Mouse (Mus musculus) gastrocnemius, postnatal 25 days (tissue): ENCODE data around the gene Taf4. TPM values are rescaled to one million over a fixed set of nuclear protein-coding genes. Genes with fewer than 3 reads are reported as not detected.

Experiments used
- DNase-seq: peaks from one replicate; pipeline ENCODE4 v3.0.0; 2022
- total RNA-seq, 2 experiments: library from RNA; stranded (reverse); gene quantifications; 1 replicate in 1 of 2; 2 replicates in 1 of 2; pipeline ENCODE4 v1.2.3; 2021

The Taf4 gene
- total RNA-seq, 2 experiments from 2014 or later, result 7.2 to 9.9 TPM

DNA sequence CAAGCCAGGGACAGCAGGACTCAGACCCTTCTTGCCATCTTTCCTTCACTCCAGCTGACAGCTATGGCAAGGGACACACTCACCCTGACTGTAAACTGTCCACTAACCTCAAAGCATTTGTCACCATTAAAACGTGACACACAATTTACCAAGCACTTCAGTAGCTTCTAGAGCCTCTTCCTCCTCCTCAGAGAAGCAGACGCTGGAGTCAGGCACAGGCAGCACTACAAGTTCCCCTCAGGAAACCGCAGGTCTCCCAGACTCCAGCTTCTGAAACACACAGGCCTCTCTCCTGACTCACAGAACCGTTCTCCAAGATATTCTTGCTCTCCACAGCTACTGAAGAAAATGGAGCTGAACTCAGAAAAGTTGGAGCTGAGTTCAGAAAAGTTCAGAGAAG, 39.4 kb downstream of the Taf4 start:
- DNase-seq, result no peak

DNA sequence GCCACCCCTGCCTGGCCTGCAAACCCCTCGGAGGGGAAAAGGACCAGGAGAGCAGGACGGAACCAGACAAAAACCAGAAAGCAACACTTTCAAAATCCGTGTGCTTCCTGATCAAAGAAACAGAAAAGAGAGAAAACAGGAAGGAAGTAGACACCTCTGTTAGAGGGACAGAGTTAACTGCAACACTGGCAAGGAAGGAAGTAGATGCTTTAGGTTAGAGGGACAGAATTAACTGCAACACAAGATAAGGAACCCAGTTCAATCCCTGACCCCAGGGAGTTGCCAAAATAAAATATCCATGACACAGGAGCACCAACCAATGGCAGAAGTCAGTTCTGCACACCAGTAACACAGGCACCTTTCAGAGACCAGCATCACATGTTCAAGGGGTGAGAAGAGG, 42.3 kb downstream of the Taf4 start:
- DNase-seq, result no peak

DNA sequence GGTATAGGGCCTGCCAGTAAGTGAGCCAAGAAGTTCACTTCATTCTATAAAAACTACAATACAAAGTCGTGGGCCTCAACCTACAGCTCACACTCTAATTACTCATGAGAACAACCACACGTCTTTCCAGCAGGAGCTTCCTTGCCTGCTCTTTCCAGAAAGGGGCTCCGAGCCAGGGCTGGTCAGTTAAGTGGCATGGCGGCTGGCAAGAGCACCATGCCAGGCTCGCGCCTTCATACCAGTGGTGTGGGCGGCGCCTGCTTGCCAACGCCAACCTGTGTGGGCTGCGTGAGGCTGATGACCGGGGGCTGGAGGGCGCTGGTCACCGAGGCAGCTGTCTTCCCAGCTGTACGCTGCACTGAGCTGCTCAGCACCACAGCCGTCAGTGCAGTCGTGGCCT, 44.7 kb downstream of the Taf4 start:
- DNase-seq, result no peak

DNA sequence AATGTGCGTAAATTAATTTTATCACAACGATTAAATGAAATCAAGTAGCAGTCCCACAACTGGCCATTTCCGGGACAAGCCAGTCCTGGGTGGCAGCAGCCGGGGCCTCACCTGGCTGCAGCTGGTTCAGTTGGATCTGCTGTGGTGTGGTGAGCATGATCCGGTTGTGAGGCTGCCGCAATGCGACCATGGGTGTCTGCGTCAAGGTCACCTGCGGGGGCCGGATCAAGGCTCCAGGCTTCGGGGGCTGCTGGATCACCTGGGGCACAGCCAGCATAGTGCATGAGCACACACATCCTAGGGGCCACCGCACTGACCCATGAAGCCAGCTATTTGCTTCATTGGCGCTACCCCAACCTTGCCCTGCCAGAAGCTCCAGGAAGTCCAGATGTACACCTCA, 47.3 kb downstream of the Taf4 start:
- no peak for DNase-seq

DNA sequence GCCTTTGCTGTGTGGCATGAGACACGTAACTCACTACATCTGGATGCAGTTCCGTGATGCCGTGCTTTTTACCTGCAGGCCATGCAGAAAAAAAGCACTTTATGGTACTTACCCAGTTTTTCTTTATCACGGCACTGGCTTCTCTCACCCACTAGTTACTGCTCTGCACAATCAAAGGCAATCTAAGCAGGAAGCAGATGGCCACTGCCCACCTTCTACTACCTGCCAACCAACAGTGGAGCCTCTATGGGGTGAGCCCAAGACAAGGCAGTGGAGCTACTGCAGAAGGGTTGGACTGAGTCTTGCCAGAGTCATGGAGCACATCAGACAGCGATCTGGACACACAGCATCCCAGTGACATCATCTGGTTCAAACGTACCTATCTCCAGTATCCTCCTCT, 52.4 kb downstream of the Taf4 start:
- DNase-seq, result no peak

DNA sequence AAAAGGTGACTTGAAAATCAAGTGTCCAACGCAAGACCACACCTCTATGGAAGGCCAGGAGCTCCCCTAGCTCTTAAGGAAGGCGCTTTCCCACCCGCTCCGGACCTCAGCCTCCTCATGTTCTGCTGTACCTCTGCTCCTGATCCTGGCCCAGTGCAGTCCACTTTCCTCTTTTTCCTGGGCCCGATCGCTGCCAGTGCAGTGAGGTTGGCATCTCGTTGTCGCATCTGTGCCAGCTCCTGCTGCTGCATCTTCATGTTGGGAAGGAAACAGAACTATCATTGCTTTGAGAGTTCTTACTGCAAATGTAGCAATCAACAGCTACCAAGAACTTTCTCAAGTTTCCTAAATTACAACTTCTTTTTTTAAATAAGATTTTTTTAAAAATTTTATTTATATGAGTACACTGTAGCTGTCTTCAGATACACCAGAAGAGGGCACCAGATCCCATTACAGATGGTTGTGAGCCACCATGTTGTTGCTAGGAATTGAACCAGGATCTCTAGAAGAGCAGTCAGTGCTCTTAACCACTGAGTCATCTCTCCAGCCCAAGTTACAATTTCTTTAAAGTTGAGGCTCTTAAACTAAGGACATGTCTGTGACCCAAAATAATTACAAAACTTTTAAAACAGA, 55.3 kb downstream of the Taf4 start:
- no peak for DNase-seq

DNA sequence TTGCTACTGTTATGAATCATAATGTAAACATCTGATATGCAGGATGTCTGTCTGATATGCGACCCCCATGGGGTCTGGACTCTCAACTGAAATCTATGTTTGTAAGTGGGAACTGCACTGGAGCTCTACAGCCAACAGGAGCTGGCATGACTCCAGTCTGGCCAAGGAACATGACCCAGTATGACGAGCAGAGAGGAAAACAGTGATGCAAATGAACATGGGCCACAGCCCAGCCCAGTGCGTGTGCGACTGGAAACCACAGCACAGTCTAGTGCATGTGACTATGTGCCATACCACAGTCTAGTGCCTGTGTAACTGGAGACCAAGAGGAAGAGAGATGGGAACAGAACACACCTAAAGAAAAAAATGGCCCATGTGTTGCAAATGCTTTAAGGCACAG, 56.4 kb downstream of the Taf4 start:
- no peak for DNase-seq

DNA sequence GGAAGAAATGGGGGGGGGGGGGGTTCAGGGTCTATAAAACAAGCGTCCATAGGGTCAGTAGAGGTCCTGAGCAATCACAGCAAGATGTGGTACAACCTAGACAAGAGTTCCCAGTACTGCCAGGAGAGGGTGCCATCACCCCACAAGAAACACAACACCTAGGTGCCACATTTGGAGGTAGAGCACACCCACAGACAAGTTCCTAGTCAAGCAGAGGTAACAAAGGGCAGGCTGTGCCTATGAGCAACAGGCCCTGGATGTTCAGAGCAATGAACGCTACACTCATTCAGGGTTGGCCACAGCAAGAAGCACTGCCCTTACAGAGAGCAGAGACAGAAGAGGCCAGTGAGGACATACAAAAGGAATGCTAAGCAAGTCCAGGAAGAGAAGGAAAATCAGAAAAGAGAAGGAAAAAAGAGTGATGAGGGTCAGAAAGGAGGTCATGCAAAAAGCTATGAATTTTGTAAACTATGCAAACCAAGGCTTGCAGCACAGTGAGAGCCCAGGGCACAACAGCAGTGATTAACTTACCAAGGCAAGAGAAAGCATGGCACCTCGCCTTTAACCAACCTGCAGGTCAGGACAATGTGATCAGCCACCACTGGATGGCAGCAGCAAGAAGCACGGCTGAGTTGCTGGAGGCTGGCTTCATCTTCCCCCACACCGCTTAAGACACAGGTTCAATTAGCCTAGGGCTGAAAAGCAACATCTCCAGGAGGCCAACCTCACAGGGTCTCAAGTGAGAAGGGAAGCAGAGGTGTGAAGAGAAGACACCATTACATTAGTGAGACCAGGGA, 59.4 kb downstream of the Taf4 start:
- DNase-seq, result peak; percentile 46

DNA sequence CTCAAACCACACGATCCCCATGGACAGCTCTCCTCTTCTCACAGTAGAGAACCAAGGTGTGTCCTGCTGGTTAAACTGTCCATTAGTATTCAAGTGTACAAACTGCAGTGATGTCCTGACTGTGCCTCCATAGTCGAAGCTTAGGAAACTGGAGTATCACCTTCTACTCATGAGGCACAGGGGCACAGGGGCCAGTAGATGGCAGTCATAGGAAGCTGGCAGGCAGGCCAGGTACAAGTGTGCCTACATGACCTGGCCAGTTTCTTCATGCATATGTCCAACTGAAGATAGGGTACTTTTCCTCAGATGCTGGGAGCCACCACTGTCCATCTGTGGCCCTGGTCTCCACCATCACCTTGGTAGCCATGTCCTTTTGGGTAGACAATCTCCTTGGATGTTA, 62.2 kb downstream of the Taf4 start:
- DNase-seq, result no peak

DNA sequence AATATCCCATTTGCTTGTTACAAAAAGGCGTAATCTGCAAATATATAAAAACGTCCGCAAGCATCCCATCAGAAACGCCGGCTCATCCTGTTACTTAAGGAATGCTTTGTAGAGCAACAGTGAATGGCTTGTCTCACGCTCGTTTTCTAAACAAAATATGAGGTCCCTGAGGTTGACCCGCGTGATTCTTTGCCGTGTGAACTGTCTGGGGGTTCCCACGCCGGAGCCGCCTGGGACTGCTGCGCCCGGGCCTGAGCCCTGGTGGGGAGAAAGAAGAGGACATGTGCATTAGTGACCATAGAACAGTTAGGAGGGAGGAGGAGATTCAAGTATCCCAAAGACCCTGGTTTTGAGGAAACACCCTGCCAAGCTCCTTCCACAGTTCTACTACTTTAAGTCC, 63.1 kb downstream of the Taf4 start:
- no peak for DNase-seq

DNA sequence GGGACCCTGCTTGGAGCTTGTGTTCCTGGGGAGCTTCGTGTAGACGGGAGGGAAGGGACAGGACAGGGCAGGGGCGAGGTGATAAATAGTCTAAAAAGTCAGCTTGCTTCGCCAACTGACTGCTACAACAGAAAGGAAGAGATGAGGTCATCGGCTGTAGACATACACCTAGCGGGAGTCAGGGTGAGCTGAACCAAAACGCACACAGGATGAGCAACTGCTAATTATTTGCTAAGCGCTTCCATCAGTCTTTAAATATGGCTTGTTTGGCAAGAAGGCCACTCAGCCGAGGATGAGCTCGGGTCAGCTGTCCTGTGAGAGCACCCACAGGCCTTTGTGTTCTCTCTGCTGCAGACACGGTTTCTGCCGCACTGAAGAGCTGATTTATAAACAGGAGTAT, 63.5 kb downstream of the Taf4 start:
- DNase-seq, result no peak

DNA sequence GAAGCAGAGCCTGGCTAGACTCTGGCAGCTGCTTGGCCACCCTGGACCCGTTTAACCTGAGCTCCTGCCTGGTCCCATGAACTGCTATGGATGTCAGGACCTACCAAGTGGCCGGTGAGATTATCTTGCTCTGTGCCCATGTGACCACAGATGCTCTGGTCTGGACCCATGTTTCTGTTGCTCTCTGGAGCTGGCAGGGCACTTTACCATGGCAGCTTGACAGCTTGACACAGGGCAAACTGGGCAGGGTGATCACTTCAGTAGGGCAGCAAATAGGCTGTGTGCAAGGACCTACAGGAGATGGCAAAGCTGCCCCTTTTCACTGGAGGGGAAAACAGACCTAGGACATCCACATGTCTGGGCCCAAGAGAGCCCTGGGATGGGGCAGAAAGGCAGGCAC, 79.5 kb downstream of the Taf4 start:
- DNase-seq, result peak; percentile 13

DNA sequence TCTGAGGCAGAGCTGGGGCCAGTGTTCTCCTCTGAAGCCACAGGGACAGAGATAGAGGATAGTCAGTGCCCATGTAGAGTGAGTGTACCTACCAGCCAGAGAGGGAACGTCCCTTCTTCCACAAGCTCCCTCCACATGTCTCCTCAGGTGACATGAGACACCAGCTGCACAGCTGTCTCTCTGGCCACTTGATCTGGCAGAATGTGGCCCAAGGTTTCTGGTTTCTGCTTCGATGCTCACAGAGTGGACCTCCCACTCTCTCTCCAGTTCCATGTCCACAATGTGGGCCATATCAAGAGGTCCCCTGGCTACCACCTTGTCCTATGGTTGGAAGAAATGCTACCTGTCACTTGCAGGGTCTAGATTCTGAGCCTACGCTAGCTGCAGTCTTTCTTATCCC, 85.4 kb downstream of the Taf4 start:
- no peak for DNase-seq

DNA sequence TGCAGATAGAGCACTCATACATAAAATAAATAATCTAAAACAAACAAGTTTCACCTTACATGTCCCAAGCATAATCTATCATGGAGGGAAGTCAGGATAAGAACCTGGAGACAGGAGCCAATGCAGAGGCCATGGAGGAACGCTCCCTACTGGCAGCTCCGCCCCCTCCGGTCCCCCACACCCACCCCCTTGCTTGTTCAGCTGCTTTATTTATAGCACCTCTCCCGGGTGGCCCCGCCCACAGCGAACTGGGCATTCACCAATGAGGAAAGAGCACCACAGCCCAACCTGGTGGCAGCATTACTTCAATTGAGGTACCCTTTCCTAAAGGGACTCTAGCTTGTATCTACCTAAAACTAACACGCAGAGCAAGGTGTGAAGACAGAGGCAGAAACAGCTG, 91.9 kb downstream of the Taf4 start:
- DNase-seq, result no peak

DNA sequence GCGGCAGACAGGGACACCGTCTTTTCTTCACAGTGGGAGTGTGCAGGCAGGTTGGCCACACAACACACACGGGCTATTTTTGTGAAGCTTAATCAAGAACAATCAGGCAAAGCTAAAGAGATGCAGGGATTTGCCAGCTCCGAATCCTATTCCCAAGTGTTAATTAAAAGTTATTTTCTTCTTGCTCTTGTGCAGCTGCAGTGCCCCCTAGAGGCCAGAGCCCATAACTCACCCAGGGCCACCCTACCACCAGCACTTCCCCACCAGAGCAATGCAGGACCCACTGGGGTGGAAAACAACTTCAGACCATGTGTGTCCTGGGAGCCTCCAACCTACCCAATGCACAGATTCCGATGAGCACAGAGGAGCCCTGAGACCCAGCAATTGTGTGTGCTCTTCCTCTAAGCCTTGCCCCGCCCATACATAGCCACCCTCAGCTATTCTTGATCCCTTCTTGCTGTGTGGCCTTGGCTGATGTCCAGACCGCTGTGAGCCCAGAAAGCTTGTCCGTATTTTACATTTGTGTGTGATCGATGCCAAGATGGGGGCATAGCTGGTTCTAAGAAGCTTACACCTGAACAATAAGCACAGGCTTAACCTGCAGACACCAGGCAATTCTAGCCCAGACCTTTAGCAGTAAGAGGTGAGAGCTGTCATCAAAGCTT, 98.8 kb downstream of the Taf4 start:
- DNase-seq, result no peak

DNA sequence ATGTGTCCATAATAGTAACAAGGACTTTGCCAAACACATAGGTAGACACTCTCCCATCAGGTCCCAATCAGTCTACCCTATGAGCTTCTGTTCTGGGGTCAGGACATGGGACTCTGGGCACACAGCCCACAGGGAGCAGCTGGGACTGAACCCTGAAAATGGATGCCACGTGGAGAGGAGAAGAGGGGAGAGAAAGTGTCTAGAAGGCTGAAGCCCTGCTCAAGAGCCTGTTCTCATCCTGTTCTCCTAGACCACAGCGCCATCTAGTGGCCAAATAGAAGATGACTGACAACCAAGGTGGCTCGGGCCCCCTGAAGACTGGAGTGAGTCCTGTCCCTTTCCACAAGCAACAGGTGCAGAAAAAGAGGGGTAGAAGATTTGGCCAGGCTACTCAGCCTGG, 101.3 kb downstream of the Taf4 start:
- peak; percentile 21 for DNase-seq

DNA sequence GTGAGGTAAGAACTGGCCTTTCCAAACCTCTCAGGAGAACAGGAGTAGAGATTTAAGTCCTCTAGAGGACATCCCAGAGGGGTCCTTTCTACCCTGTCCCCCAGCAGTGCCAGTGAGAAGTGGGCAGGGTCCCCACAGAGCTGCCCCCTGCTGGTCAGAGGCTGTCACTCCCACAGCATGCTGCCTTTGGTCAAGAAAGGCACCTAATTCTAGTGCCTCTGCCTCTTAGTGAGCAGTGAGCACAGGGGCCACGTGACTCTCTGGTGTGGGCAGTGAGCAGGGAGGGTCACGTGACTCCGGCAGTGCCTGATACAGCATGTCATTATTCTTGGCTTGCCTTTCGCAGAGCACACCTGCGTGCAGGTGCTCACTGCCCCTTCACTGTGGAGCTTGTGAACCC, 103.1 kb downstream of the Taf4 start:
- no peak for DNase-seq

DNA sequence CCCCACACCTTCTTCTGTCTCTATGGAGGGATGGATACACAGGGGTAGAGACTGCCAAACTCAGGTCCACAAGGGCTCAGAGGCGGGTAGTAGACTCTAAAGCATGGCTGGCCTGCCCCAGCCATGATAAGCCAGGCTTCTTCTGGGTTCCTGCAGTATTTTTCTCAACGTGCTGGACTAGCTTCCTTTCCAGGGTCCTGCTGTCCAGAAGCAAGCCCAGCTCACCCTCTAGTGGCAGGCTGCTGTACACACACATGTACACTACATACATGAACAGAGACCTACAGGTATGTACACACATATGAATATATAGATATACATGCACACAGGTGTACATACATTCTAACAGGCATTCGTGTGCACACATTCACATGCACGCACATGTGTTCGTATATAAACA, 103.7 kb downstream of the Taf4 start:
- DNase-seq, result no peak

DNA sequence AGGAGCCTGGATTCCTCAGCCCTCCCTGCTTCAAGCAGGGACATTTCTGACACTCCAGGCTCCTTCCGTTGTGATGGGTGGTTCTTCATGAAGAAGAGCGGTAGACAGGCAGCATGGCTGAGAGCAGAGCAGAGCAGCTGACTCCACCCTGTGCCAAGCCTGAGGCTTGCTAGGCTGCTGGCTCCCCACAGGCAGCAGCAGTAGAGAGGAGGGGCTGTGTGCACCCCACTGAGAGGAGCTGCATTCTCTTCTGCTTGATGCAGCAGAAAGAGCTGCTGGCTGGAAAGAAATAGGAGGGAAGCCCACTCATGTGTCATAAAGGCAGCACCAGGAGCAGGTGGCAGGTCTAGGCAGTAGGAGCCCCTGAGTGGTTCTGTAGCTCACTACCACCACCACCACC, 106.6 kb downstream of the Taf4 start:
- DNase-seq, result no peak

DNA sequence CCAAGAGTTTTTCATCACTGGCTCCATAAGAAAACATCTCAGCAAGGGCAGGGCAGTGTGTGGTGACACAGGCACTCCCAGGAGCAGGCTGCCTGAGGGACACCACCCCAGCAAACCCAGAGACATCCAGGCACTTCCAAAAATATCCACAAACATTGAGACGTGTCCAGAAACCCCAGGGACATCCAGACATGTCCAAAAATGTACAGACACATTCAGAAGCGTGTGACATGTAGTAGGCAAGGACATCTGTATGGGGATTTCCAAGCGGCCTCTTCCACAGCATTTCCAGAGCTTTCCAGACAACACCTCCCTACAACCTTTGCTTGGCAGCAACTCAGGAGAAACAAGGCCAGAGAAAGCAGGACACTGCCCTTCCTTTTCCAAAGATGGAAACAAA, 108.8 kb downstream of the Taf4 start:
- DNase-seq, result no peak

DNA sequence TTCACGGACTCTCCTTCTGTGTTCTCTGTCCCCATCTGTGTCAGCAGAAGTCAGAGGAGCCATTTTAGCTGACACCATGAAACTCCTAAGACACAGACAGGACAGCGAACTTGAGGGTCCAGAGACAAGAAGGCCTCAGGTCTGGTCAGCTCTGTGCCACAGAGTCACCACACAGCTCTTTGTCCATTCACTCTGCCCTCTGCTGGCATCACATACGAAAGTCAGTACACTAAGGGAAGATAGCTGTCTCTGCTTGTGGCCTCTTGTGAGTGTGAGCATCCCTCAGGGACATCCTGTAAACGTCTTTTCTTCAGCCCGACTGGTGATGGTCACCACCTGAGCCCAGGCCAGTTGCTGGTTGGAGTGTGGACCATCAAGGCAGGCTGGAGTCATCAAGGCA, 111.3 kb downstream of the Taf4 start:
- no peak for DNase-seq

DNA sequence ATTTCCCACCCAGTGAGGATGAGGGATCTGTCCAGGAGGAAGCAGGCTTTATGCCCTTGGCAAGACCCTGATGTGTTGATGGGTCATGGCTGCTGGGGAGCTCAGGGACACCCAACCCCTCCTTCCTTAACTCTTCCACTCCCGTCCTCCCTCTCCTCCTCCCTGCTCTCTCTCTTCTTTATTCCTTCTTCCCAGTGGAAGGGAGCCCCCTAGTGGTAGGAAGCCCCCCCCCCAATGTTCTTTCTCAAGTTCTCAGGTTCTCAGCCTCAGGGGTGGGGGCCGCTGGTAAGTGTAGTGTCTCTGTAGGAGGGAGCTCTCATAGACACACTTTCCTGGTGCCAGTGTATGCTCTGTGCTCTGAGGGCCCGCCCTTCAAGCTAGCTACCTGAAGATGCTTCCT, 113.2 kb downstream of the Taf4 start:
- DNase-seq, result no peak

DNA sequence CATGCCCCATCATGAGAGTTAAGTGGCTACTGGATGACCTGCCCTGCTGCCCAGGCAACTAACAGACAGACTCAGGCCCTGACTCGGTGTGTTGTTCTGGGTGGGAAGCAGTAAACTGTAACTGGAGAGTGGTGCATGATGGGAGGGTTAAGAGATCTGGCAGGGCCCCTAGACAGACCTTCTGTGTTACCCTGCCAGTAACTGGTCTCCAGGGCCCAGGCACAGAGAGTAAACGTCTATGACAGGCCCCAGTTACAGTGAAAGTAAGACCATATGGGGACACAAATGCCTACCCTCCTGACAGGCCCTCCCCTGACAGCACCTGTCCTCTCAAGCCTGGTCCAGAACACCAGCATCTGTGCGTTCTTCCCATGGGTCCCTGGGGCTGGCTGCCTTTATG, 113.8 kb downstream of the Taf4 start:
- no peak for DNase-seq
